Mouse (Mus musculus): ENCODE data around the gene Tmem119.
"Not testable (repeated sequence)": the region's sequence is repeated elsewhere in the genome, so short reads cannot be mapped to it uniquely, and the experiment has no call there.

Gene Tmem119

GRCm38 (mm10) chr5:113786985-113787384 is 13.3 kb downstream of the Tmem119 start:
- no peak for DNase-seq

- not testable (repeated sequence) for DNase-seq
Observed at GRCm38 (mm10) chr5:113784104-113784503, 16.2 kb downstream of the Tmem119 start.

DNA sequence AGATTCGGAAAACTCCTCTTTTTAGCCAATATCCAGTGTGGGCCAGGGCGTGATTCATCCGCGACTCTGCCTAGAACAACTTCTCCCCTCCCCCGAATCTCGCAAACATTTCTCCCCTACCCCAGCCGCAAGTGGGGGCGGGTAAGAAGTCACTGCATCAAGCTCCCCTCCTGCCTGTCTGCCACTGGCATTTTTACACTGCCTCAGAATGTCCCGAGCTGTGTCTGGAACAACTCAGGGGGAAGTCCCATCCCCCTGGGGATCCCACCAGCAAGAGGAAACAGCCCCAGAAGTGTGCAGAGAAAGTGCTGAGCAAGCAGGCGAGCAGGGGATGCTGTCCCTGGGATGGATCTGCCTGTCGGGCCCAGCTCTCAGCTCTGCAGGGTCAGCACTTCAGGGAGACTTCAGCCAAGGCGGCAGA is 16.7 kb downstream of the Tmem119 start:
- peak; percentile 68 to 71 for DNase-seq

- no peak for DNase-seq
Observed at GRCm38 (mm10) chr5:113782624-113783023, 17.7 kb downstream of the Tmem119 start.

DNA sequence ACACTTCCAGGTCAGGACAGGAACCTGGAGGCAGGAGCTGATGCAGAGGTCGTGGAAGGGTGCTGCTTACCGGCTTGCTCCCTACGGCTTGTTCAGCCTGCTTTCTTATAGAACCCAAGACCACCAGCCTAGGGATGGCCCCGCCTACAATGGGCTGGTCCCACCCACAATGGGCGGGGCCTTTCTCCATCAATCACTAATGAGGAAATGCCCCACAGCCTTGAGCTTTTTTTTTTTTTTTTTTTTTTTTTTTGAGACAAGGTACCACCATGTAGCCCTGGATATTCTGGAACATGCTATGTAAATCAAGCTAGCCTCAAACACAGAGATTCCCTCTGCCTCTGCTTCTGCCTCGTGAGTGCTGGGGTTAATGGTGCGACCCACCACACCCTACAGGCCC is 18.4 kb downstream of the Tmem119 start:
- no peak for DNase-seq

DNA sequence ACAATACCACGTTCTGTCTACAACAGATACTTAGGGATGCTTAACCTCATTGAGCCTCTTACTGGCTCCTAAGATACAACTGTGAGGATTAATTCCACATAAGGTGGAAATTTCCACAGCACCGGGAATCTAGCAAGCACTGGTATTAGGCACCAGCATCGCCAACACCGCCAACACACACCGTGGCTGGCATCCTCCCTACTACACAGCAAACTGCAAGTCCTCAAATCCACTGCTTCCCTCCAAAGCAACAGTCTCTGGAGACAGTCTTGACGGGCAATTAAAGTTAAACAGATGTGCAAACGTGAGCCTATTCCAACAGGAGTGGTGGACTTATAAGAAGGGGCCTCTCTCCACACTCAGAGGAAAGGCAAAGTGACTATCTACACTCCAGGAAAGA is 19.1 kb downstream of the Tmem119 start:
- no peak for DNase-seq

GRCm38 (mm10) chr5:113780763-113781162 is 19.6 kb downstream of the Tmem119 start:
- no peak for DNase-seq

DNA sequence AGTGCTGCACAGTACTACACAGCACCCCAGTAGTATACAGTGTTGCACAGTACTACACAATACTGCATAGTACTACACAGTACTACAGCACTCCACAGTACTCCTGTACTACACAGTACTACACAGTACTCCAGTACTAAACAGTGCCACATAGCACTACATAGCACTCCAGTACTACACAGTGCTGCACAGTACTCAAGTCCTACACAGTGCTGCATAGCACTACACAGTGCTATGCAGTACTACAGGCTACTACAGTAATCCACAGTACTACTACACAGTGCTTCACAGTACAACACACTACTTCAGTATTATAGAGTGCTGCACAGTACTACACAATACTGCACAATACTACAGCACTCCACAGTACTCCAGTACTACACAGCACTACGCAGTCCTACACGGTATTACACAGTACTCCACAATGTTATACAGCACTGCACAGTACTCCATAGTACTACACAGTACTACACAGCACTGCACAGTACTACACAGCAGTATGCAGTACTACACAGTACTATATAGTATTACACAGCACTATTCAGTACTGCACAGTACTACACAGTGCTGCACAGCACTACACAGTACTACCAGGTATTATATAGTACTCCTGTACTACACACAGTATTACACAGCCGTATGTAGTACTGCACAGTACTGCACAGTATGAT is 20.1 kb downstream of the Tmem119 start:
- DNase-seq = no peak

GRCm38 (mm10) chr5:113779569-113779968 is 20.7 kb downstream of the Tmem119 start:
- DNase-seq = no peak

DNA sequence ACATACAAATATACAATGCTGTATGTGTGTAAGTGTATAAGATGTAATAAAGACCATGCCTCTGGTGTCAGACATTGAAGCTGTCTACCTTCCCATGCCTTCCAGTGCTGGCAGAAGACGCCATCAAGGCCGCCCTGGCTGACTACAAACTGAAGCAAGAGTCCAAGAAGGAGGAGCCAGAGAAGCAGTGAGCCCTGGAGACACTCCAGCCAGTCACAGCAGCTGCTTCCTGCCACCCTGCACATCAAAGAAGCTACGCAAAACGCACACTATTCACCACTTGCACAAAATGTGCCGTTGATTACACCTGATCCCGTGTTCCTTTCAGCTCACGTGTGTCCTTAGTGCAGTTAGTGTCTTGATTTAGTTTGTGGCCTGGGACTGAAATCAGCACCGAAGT is 22.6 kb downstream of the Tmem119 start:
- peak; percentile 38 to 40 for DNase-seq

DNA sequence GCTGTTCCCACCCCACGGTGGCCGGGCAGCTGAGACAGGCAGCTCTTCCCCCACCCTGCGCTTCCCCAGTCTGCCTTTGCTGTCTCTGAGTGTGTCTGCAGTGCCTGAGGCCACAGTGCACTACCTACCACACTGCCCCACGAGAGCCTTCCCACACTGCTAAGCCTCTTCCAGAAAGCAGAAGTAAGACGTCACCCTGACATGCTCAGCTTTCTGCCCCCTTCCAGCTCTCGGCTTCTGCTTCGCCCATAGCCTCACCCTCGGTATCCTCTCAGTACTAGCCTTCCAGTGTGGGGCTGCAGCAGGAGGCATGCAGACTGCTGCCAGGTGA is 23.5 kb downstream of the Tmem119 start:
- DNase-seq = peak; percentile 71 to 75

DNA sequence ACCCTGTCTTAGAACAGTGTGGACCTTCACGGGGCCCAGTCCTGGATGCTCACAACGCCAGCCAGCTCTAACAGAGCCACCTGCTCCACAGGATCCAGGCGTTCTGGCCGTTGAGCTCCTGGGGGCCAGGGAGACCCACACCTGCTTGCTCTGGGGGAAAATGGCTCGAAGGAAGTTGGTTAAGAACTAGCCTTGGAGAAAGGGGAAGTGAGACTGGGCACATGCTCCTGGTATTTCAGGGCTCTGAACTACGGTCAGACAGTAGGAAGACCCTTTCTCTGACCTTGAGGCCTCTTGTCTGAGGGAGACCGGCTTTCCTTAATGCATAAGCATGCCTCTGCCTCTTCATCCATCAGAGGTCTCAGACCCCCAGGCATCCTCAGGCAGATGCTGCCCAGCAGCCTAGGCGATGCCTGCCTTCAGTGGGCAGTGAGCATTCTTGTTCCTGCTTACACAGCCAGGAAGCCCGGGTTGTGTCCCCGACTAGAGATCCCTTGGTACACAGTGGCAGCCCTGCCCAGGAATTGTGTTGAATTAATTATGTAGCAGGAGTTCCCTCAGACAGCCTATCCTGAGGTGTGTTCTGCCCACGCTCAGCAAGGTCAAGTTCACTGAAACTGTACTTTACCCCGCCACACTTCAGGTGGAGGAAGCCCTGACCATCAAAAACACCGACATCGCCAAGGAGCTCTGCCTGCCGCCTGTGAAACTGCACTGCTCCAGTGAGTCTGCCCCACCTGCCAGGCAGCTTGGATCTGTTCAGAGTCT is 24.0 kb downstream of the Tmem119 start:
- DNase-seq = peak; percentile 49 to 52

DNA sequence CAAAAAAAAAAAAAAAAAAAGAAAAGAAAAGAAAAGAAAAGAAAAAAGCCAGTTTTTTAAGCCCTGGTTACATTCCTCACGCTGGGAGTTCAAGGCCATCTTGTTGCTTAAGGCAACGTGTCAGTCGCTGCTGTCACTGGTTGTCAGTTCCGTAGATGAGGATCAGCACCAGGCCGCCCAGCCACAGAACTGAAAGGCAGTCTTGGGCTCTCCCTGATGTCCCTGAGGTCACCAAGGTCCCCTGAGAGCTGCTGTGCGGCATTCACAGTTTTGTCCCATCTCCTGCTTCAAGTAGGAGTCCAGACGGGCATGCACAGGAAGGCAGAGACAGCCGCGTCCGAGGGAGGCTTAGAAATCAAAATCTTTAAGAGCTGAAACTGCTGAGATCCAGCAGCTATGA is 24.7 kb downstream of the Tmem119 start:
- peak in 1 of 2 experiments; percentile 4 for DNase-seq

- peak; percentile 97 for DNase-seq
Observed at GRCm38 (mm10) chr5:113773664-113774063, 26.7 kb downstream of the Tmem119 start.

GRCm38 (mm10) chr5:113772905-113773519 is 27.3 kb downstream of the Tmem119 start:
- no peak for DNase-seq

- DNase-seq = peak; percentile 98
Observed at GRCm38 (mm10) chr5:113772450-113772895, 27.8 kb downstream of the Tmem119 start, which contains the start of the genes Sart3 and Iscu. Gene Sart3 (minus strand): TSS chr5:113772510. Gene Iscu (plus strand): TSS chr5:113772748.

GRCm38 (mm10) chr5:113771213-113772162 is 28.8 kb downstream of the Tmem119 start:
- DNase-seq = peak; percentile 86 to 89

GRCm38 (mm10) chr5:113768806-113769205 is 31.5 kb downstream of the Tmem119 start:
- DNase-seq = no peak

DNA sequence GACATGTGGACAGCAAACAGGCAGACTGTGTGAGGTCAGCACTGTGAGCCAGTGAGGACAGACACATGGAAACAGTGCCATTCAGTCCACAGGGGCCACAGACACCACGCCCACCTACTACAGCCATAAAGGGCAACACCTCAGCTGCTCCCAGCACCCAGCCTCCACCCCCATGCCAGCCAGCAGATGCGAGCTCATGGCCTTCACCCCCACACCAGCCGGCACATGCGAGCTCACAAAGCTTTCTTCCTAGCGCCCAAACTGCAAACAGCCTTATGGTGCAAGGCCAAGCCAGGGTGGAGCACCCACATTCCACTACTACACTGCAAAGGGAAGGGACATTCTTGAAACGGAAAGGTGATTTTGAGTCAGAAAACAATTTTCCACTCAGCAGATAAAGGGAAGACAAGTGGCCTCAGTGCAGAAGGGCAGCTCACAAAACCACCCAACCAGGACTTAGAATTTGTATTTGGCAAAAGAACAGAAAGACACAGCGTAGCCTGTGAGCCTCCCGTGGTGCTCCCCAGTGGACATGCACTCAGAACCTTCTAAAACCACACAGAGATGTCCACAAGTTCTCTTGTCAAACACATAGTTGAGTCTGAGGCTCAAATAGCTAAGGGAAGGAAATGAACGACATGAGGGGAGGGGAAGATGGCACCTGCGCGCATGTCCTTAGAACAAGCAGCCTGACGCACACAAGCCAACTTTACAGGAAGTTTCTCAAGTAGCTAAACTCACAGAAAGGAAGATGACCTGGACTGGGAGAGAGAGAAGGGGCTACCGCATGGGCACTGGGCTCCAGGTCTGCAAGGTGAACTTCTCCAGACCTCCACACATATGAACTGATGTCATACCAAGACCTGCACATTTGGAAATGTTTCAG is 34.4 kb downstream of the Tmem119 start:
- DNase-seq = no peak

DNA sequence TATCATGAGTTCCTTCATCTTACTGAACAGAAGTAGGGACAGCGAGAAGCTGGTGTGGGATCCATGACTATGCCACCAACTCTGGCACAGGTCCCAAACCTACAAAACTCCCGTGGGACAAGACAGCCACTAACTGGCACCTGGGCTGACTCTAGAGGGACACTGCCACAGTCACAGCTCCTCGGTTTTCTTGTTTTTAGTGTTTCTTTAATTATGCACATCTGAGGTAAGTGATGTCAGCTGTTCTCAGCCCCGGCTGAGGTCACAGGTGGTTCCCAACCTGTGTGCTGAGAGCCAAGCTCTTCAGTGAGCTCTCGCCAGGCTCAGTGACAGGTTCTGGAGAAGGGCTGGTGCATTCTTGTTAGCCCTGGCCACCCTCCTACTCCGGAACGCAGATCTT is 35.9 kb downstream of the Tmem119 start:
- no peak for DNase-seq

DNA sequence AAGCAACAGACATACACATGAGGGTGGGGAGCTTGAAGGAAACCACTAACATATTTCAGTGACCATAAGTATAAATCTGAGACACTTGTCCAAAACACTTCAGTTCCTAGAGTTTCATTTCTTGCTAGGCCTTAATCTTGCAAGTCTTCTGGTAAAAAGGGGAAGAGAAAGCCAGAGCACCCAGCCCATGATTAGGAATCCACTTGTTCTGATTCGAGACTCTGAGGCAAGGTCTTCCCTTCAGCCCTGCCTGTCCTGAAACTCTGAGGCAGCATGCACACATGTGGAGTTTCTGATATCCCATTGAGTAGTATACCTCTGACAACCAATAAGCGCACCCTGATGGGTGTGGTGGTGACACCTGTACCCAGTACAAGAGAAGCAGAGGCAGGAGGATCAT is 38.7 kb downstream of the Tmem119 start:
- DNase-seq = no peak

All from B cell, adult 2 months (primary cell).